Mouse (Mus musculus): ENCODE measurements around the gene Grk4.
"Not testable (repeated sequence)": the region's sequence is repeated elsewhere in the genome, so short reads cannot be mapped to it uniquely, and the experiment has no call there.

Gene Grk4

DNA sequence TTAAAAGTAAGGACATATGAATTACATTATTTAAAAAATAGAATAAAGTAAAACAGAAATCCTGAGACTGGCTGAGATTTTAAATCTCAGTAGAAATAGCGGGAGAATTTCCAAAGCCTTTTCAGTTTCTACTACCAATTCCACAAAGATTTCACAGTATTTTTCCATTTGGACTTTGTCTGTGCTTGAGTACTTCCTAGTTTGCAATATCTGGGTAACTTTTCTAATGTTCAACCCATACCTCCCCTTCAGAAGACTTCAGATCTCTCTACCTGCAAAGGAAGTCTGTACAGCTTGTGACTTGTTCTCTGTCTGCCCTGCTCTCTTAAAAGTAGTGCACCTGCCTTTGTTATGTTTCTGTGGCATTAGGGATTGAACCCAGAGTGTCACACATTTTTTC is 48.3 kb downstream of the Grk4 start:
- DNase-seq (ENCODE audit: low read depth): no peak

DNA sequence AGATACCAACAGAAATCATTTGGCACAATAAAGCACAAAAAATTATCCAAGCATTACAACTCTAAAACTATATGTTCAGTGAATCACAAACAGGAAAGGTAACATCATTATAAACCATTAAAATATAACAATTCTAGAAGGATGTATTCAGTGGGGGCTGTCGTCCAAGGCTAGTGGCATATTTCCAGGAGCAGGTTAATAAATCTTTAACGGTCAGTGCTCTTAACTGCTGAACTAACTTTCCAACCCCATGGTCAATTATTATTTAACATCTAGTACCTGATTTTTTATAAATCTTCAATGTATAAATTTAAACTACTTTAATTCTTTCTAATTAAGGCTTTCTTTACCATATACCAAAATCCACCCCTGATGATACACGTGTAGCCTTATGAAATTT is 54.2 kb downstream of the Grk4 start:
- DNase-seq (ENCODE audit: low read depth): not testable (repeated sequence)

DNA sequence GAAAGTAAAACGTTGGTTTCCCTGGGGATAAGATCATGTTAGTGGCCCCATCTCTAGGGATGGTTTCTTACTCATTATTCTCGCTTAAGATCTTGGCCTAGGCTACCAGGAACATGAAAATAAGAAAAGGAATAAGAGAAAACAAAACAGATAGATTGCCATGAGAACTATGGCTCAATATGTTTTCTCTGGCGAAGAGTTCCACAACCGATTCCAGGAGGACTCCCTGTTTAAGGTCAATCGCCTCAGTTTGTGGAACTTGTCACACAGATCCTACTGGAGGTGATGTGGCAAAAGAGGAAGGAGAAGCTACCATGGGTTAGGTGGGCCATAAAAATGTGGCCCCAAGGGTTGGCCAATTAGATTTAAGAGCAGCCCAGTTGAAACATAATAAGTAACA is 54.6 kb downstream of the Grk4 start:
- DNase-seq (ENCODE audit: low read depth): no peak

DNA sequence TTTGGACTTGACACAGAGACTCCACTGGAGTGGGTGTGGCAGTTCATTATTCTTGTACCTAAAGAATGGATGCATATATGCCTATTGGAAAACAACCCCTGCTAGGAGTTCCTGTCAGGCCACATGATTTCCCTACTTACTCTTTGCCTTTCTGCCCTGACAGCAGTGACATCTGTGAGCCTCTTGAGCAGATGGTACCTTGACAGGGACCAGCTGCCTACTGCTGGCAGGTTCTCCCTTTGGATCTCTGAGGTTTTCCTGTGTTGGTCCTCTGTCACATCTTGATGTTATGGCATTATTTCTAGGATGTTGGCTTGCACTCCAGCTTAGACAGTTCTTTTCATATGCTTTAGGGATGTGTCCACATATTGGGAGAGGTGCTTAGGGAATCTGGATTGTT is 69.0 kb downstream of the Grk4 start:
- DNase-seq (ENCODE audit: low read depth): no peak

DNA sequence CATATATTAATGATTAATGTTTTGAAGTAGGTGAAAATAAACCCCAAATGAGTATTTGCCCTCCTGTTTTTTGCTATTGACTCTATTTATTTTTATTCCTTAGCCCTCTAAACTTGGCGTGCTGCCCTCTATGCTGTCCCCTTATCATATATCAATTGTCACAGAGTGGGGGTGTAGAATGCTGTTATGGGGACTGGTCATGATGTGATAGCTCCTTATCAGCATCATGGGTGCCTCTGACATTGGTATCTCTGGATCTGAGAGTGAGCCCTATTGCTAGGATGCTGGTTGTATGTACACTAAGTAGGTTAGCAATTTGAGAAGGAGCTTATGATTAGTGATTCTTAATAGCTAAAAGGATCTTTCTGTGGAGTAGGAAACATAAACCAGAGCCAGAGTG is 70.1 kb downstream of the Grk4 start:
- no peak for DNase-seq (ENCODE audit: low read depth)

DNA sequence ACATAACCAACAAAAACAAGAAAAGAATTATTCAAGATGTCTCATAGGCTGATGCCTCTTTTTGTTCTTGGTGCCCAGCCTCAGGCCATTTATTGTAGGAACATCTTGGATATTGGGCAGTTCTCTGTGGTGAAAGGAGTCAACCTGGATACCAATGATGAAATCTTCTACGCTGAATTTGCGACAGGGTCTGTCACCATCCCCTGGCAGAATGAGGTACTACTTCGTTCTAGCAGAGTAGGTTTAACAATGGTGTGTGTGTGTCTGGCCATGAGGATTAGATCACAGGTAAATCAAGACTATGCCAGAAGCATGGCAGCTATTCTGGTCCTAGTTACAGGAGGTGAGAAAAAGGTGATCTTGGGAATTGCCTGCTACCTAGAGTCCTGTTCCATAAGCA is 91.3 kb downstream of the Grk4 start:
- DNase-seq (ENCODE audit: low read depth): no peak

DNA sequence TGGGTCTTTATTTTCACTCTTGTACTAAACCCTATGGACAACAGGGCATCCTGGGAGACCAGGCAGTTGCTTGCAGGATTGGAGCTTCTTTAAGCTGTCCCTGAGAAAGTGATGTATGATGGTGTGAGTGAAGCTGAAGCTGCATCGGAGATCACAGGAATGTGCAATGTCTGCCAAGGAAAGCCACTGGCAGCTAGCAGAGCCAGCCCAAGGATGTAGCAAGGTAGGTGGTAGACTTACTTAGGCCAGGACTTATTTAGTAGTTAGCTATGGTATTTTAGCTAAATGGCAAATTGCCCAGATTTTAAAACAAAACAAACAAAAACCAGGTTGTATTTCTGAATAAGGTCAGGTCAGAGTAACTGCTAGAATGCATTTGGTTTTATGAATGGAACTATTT is 98.6 kb downstream of the Grk4 start:
- DNase-seq (ENCODE audit: low read depth): peak; percentile 69

DNA sequence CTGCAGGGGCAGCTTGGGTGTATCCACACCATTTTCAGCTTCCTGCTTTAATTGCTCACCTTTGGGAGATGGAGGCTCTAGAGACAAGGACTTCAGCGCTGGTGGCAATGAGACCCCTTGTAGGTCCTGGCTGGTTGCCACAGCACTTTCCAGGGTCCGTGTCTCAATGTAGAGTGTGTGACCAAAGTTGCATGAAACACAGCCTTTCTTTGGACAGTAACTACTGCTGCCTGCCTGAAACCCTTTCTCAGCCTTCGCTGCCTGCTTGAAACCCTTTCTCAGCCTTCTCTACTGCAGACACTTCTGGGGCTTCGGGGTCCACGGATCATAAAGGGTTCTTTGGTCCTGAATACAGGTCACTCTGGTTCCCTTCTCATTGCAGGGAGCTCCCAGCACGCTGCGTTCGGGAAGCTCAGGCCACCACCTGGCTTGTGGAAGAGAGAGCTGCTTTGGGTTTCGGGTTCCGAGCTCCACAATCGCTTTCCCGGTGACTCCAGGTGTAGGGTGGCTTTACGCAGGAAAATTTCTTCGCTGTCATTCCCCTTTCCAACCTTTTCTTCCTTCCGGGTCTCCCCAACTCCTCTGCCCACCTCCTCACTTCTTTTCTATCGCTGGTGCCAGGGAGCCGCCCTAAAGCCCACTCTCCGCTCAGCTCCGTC is 100.8 kb downstream of the Grk4 start:
- DNase-seq (ENCODE audit: low read depth): no peak

DNA sequence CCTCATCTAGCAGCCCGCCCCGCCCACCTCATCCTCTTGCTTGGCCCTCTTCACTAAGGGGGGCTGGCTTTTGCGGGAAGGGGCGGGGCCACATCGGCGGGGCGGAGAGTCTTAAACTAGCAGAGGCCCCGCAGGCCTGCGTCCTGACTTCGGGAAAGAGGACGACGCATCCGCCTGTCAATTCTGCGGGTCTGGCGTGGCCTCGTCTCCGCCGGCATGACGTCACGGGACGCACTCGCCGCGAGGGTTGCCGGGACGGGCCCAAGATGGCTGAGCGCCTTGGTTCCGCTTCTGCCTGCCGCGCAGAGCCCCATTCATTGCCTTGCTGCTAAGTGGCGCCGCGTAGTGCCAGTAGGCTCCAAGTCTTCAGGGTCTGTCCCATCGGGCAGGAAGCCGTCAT is 101.3 kb downstream of the Grk4 start, which contains the start of gene Htt:
Htt (plus strand) TSS at position 232 of the 400 bp plus-strand sequence.
- peak; percentile 98 for DNase-seq (ENCODE audit: low read depth)

DNA sequence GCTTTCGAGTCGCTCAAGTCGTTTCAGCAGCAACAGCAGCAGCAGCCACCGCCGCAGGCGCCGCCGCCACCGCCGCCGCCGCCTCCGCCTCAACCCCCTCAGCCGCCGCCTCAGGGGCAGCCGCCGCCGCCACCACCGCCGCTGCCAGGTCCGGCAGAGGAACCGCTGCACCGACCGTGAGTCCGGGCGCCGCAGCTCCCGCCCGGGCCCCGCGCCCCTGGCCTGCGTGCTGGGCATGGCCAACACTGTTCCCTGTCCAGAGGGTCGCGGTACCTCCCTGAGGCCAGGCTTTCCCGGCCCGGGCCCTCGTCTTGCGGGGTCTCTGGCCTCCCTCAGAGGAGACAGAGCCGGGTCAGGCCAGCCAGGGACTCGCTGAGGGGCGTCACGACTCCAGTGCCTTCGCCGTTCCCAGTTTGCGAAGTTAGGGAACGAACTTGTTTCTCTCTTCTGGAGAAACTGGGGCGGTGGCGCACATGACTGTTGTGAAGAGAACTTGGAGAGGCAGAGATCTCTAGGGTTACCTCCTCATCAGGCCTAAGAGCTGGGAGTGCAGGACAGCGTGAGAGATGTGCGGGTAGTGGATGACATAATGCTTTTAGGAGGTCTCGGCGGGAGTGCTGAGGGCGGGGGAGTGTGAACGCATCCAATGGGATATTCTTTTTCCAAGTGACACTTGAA is 101.9 kb downstream of the Grk4 start:
- peak; percentile 59 for DNase-seq (ENCODE audit: low read depth)

DNA sequence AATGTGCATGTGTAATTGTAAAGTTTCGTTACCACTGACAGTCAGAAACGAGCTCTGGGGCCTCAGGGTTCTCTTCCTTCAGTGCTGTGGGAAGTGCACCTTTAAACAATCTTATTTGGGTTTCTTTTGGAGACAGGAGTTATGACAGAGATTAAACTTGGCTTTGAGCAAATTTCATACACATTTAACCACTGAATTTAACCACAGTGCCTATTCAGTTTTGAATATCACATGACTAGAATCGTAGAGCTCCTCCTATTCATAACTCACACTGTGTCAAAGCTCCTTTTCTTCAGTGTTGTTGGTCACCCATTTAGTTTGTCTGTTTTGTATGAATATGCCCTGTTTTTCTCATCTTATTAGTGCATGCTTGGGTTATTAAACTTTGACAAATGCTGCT is 111.6 kb downstream of the Grk4 start:
- DNase-seq (ENCODE audit: low read depth): no peak

DNA sequence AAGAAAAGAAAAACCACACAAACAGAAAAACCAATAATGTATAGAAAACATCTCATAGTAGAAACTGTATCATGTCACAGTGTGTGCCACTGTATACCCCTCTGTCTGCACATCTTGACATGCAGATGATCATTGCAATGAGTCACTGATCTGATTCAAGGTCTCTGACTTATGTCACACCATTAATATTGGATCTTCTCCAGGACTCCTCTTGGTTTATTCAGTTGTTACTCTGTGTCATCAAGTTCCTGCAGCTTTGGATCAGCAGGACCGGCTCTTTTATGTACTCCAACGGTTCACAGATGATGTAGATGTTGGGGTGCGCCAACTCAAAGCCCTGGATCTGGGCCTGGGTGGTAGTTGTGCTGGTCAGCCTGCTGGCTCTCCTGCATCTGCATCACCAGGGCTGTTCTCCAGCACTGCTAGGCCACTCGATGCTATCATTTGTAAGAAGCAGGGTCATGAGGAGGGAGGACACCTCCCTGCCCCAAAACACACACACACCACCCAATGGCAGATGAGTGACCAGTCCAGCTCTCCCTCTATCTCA is 112.6 kb downstream of the Grk4 start:
- no peak for DNase-seq (ENCODE audit: low read depth)

DNA sequence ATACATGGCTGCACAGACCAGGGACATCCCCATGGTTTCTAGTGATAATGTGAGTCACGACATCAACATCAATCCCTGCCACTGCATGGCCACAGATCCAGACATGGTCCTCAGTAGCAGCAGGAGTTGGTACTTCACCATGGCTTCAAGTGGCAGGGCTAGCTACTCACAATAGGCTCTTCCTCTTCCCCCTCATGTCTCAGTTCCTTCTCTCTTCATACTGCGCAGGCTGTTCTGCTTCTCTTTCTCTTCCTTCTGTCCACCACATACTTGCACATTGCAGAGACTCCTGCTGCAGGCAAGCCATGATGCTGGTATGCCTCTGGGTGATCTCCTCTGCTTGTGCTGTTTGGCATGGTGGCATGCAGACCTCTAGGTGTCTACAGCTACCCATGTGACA is 113.2 kb downstream of the Grk4 start:
- DNase-seq (ENCODE audit: low read depth): no peak

DNA sequence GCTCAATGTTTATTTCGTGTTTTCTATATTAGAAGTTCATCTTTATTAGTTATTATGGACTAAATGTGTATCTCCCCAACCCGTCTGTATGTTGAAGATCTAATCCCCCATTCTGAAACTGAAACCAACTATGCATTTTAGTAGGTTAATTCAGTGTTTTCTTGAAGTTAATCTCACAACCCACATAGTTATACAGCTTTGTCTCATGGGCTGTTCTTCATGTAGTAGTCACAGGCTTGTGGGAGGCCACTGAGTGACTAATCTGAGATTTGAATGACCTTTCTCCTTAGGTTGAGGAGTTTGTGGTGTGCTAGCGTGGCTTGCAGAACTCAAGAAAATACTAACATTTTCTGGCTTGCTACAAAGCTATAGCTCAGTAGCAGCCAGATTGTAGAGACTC is 124.8 kb downstream of the Grk4 start:
- peak; percentile 49 for DNase-seq (ENCODE audit: low read depth)

DNA sequence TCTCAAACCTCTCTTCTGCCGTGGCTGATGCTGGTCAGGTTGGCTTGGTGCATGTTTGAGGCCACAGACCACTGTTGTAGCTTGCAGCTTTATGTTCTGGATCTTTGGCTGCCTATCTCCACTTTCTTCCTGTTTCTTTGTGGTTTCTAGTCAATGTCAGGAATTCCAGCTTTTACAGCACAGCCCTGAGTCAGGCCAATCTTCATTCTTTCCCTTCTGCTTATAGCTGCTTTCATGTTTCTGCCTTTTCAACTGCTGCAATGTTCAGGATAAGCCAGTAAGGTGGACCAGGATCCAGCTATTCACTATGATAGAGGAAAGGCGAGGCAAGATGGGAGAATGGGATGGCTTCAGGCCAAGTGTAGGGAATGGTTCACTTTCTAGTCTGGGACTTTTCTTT is 131.0 kb downstream of the Grk4 start:
- peak; percentile 52 for DNase-seq (ENCODE audit: low read depth)

DNA sequence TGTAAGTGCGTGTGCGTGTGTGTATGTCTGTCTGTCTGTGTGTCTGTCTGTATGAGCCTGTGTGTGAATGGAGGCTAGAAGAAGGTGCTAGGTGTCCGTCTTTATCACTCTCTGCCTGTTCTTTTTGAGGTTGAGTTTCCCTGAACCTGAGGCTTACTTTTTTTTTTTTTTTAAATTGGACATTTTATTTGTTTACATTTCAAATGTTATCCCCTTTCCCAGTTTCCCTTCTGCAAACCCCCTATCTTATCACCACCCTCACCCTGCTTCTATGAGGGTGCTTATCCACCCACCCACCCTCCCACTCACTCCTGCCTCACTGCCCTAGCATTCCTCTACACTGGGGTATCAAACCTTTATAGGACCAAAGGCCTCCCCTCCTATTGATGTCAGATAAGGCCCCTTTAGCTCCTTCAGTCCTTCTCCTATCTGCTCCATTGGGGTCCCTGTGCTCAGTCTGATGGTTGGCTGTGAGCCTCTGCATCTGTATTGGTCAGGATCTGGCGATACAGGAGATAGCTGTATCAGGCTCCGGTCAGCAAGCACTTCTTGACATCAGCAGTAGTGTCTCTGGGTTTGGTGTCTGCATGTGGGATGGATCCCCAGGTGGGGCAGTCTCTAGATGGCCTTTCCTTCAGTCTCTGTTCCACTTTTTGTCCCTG is 140.2 kb downstream of the Grk4 start:
- no peak for DNase-seq (ENCODE audit: low read depth)

All from NIH3T3 (cell line).